Mouse (Mus musculus): Measurements from ENCODE around the gene Kif22.

Gene Kif22

GRCm38 (mm10) chr7:127030172-127030571, 12.1 kb downstream of the Kif22 start:
- DNase-seq, result no peak

GRCm38 (mm10) chr7:127027885-127028284, 14.4 kb downstream of the Kif22 start:
- no peak for DNase-seq

GRCm38 (mm10) chr7:127026984-127027726, 15.1 kb downstream of the Kif22 start, which contains the start of gene Maz:
Maz (minus strand) TSS chr7:127027037.
- DNase-seq, result peak; percentile 100

DNA sequence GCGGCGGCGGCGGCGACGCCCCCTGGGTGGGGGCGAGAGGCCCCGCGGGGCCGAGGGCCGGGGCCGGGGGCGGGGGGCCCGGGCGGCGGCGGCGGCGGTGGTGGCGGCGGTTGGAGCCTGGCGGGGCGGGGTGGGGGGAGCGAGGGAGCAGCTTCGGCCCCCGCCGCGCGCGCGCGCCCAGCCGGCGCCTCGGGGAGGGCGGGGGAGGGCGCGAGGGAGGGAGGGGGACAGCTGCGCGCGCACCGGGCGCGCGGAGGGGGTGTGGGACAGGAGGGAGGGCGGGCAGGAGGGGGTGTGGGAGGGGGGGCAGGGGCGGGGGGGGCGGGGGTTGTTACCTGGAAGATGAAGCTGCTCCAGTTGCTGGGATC, 15.7 kb downstream of the Kif22 start:
- no peak for DNase-seq

DNA sequence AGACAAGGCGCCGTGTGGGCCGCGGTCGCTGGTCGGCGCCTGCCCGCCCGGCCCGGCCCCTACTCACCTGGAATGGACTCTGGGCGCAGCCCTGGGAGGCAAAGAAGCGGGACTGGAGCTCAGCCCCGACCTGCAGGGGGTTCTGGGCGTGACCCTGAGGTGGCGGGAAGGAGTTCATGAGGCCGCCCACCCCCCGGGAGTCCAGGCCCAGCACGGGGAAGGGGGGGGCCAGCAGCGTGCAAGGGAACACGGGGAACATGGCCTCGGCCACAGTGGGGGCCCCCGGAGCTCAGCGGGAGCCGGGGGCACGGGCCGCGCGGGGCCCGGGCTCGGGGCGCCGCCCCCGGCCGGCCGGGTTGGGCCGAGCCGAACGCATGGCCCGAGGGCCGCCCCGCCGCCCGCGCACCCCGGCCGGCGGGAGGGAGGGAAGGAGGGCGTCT, 16.1 kb downstream of the Kif22 start:
- peak; percentile 98 for DNase-seq

DNA sequence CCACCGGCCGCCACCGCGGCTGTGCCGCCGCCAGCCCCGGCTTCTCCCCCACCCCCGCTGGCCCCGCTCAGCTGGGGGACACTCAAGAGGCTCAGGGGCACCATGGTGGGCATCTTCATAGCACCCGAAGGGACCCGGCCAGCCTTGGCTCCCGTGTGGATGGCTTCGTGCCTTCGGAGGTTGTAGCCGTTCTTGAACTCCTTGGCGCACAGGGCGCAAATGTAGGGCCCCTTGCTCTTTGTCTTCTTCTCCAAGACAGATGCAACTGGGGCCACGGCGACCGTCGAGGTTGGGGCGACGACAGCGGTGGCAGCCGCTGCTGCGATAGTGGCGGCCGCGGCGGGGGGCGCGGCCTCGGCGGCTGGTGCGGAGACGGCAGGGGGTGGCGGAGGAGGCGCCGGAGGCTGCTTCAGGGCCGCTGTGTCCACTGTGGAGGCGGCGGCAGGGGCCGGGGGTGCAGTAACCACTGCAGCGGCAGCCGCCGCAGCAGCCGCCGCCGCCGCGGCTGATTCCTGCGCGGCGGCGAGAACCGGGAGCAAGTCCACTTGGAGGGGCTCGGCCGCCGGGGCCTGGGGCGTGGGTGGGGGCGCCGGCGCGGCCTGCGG, 16.6 kb downstream of the Kif22 start:
- DNase-seq, result peak; percentile 97

- peak; percentile 99 for DNase-seq
These were observed 17.3 kb downstream of the Kif22 start for GRCm38 (mm10) chr7:127024755-127025555.

DNA sequence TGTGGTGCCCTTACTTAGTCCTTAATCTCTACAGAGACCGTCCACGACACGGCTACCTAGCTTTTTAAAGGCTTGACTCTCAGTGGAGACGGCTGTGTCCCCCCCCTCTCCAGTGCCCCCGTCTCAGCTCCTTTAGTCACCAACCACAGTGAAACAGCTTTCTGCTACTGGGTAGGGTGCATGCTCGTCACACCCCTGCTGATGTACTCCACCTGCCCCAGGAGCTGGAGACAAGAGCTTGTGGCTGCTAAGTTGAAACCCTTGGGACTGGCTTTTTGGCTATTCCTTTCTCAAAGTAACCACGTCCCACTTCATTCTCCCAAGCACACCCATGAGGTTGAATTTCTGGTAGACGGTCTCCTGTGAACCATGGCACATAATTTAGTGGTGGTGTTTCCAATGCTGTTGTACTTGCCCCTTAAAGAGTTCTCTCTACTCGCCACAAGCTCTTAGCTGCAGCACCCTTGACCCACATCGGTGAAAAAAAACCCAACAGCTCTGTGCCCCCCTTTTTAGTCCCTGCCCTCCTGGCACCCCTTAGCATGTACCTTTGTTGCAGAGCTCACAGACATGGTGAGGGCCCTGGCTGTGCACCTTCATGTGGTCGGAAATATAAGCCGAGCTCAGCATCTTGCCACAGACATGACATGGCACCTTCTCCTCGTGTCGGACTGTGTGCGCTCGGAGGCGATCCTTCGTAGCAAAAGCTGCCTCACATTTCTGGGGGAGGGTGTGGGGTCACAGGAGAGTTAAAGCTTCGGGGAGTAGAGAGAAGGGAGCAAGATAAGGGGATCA, 18.2 kb downstream of the Kif22 start:
- peak; percentile 93 for DNase-seq

DNA sequence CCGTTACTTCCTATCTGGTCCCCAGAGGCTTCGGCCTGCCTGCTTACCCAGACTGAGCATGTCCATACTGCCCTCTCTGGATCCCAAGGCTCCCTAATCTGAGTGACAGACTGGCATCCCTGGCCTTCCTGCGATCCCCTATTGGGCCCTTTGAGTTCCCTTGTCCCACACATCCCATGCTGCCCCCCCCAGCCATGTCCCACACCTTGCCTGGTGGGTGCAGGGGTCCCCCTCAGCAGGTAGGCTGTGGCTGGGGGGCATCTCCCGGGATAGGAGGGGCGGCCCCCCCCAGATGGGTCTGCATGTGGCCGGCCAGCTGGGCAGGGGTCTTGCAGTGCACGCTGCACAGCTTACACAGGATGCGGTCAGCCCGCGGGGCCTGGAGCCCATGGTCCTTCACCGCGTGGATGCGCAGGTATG, 19.0 kb downstream of the Kif22 start:
- DNase-seq, result peak; percentile 96

GRCm38 (mm10) chr7:127022528-127023271, 19.6 kb downstream of the Kif22 start:
- DNase-seq, result no peak

GRCm38 (mm10) chr7:127021563-127022527, 20.4 kb downstream of the Kif22 start:
- DNase-seq, result peak; percentile 91

DNA sequence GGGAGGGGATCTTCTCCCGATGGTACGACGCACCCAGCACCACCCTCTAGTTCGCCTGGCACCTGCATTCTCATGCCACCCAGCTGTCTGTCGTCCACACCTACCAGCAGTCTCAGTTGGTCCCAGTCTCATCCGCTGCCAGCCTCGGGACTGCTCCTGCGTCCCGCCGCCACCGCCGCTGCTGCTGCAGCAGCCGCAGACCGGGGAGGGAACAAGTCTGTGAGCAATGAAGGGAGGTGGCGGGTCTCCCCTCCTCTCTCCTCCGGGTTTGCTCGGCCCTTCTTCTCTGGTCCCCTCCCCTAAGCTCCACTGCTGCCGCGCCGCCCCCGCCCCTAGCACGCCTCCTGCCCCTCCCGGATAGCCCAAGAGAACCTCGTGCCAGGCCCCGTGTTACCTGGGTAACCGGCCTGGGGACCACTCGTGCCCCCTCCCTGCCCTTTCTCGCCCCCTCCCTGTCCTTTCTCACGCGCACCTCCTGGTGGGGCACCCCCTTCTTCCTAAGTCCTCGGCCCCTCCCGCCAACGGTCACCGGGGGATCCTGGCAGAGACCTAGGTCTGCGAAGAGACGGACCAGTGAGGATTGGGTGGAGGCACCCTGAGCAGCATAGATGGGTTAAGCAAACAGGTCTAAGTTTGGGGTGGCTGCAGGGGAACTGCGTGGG, 21.2 kb downstream of the Kif22 start, which contains the start of the genes Gm42742 and Prrt2:
Gene Gm42742, minus strand, starts transcription at position 197 of the 662 bp plus-strand sequence.
Gene Prrt2, minus strand, starts transcription at position 311 of the 662 bp plus-strand sequence.
- peak; percentile 98 for DNase-seq

- no peak for DNase-seq
These were observed 21.8 kb downstream of the Kif22 start for GRCm38 (mm10) chr7:127020491-127020890.

- peak; percentile 92 for DNase-seq
These were observed 22.2 kb downstream of the Kif22 start for GRCm38 (mm10) chr7:127020031-127020430.

DNA sequence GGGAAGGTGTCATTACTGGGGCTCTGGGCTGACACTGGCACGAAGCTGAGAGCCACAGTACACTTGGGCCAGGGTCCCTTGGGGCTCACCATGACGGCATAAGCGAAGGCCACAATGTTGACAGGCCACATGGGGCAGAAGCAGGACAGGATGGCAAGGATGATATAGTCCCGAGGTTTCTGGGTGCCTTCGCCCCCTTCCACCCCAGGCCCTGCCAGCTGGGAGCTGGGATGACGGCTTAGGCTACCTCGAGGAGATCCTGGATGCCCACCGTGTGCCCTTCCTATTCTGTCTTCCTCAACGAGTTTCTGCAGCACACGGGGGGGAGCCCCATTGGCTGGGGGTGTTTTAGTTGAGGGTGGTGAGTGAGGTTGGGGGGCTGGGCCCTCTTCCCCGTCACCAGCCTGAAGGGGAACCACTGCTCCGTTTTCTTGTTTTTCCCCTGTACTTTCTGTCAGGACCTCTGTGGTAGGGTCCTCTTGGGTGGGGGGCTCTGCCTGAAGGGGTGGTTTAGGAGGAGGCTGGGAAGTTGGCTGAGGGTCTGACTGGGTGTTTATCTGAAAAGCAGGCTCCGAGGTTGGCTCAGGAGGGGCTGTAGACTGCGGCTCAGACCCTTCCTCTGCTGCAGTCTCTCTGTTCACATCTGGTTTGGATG, 22.8 kb downstream of the Kif22 start:
- peak; percentile 90 for DNase-seq

DNA sequence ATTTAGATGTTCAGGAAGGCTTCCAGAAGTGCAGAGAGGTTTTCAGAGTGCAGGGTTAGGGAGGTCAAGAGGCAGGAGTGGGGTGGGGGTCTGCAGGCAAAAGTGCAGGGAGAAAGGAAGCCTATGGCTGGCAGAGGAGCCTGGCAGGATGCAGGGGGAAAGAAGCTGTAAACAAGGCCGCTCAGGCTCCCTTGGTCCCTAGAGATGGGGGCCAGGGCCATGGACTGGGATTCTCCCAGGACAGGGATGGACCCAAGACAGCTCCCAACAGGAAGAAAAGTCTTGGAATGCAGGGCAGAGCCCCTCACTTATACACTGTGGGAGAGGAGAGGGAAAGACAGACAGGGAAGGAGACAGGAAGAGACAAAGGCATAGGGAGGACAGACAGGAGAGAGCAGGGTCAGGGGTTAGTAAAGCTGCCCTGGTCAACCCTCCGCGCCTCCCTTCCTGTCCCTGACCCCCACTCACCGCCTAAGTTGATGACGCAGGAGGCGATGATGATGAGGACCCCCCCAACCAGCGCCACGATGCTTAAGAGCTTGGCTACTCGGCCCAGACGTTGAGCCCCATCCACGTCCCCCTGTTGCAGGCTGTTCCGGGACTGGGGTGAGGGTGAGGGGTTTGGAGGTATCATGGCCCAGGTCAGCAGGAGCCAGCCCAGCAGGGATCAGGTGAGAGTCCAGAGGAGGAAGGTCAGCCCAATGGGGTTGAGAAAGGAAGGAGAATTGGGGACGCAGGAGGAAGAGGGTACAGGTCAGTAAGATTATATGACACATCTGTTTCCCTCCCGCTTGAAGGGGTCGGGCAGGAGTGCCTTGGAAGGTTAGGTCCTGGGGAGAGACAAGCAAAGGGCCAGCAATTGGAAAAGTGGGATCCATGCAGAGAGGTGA, 23.6 kb downstream of the Kif22 start:
- DNase-seq, result peak; percentile 93

- peak; percentile 94 for DNase-seq
These were observed 24.3 kb downstream of the Kif22 start for GRCm38 (mm10) chr7:127017950-127018345.
